Mouse (Mus musculus) lung, embryonic 15.5 days (tissue): ENCODE results near the gene Acsm1. TPM values are rescaled to one million over a fixed set of nuclear protein-coding genes. Genes with fewer than 3 reads are reported as not detected.
"Not testable (repeated sequence)": the region's sequence is repeated elsewhere in the genome, so short reads cannot be mapped to it uniquely, and the experiment has no call there.

ENCODE experiments used
- ATAC-seq: fragments of 200-750 bp; cut with Nextera tagmentation; 2 replicates; pipeline ENCODE4 v1.8.0; 2017; ENCODE audit warnings: moderate number of reproducible peaks, borderline replicate concordance; ENCODE audit not compliant: low FRiP score, low TSS enrichment; ENCODE audit errors: extremely low read depth
- H3K27ac ChIP-seq: fragments of 300-500 bp; sonication (generic); 2 replicates; pipeline ENCODE4 v1.5.1; 2015; ENCODE audit warnings: moderate library complexity, mild to moderate bottlenecking, inconsistent platforms
- H3K27me3 ChIP-seq: fragments of 300-500 bp; sonication (generic); 2 replicates; pipeline ENCODE4 v1.6.1; 2015; ENCODE audit warnings: inconsistent platforms
- H3K36me3 ChIP-seq: fragments of 300-500 bp; sonication (generic); 2 replicates; pipeline ENCODE4 v1.6.1; 2015; ENCODE audit warnings: inconsistent platforms
- H3K4me1 ChIP-seq: fragments of 300-500 bp; sonication (generic); 2 replicates; pipeline ENCODE4 v1.6.1; 2015; ENCODE audit warnings: inconsistent platforms
- H3K4me2 ChIP-seq: fragments of 300-500 bp; sonication (generic); 2 replicates; pipeline ENCODE4 v1.6.1; 2015; ENCODE audit warnings: inconsistent platforms, mild to moderate bottlenecking, moderate library complexity
- H3K4me3 ChIP-seq: fragments of 300-500 bp; sonication (generic); 2 replicates; pipeline ENCODE4 v1.5.1; 2015; ENCODE audit warnings: mild to moderate bottlenecking, inconsistent platforms
- H3K9ac ChIP-seq: fragments of 300-500 bp; sonication (generic); 2 replicates; pipeline ENCODE4 v1.6.1; 2015; ENCODE audit warnings: inconsistent platforms
- H3K9me3 ChIP-seq: fragments of 300-500 bp; sonication (generic); 2 replicates; pipeline ENCODE4 v1.6.1; 2016; ENCODE audit warnings: inconsistent platforms
- WGBS: fragments of 180-500 bp; shearing (Covaris S2); methylation state at CpG from one replicate; pipeline ENCODE4 v1.1.7; 2015; 5-methylcytosine and 5-hydroxymethylcytosine counted together
- polyA plus RNA-seq: library from polyadenylated mRNA; unstranded; fragments of >200 nt; fragmentation: Nextera tagmentation; extraction: Ambion mirVana; gene quantifications from 2 replicates; pipeline ENCODE4 v1.2.1, GENCODE M21; 2015

Acsm1 gene
- 3.5 and 4.0 TPM in 2 replicates for polyA plus RNA-seq

- Histone ChIP-seq H3K27me3 (no peaks in the 10 kb centered on the region), H3K27ac (peak within 1 kb of the TSS; percentile 89), H3K4me1 (0 out of 2 replicates have a peak, but pooled peaks cover 7% of the 10 kb centered on the region), H3K36me3 (no peaks in the 10 kb centered on the region), H3K4me3 (no peak within 1 kb of the TSS), H3K9me3 (no peaks in the 10 kb centered on the region), H3K4me2 (peak within 1 kb of the TSS; percentile 13; the same call in 1 of the 2 replicates), H3K9ac (no peak within 1 kb of the TSS)
- WGBS = 59% methylated on average over 5 of the region's 5 CpGs
- ATAC-seq = no peak
Measured at GRCm38 (mm10) chr7:119606664-119607076, at the start of gene Acsm1. TSS of gene Acsm1 (plus strand) at chr7:119607026.

- H3K36me3 ChIP-seq = no peaks in the 10 kb centered on the region
- H3K9me3 ChIP-seq = no peaks in the 10 kb centered on the region
- H3K9ac ChIP-seq = no peak overlapping the region
- no peaks in the 10 kb centered on the region for H3K4me1 ChIP-seq
- H3K4me3 ChIP-seq = no peak overlapping the region
- H3K4me2 ChIP-seq = no peak overlapping the region
- ATAC-seq = no peak
- WGBS = 70% methylated on average over 3 of the region's 3 CpGs
- no peaks in the 10 kb centered on the region for H3K27me3 ChIP-seq
- no peak overlapping the region for H3K27ac ChIP-seq
Measured at GRCm38 (mm10) chr7:119559789-119560451, 46.9 kb upstream of the Acsm1 start.

GRCm38 (mm10) chr7:119560452-119560835, 46.4 kb upstream of the Acsm1 start:
- no peak for ATAC-seq
- no peaks in the 10 kb centered on the region for H3K4me1 ChIP-seq
- 81% methylated on average over 3 of the region's 3 CpGs for WGBS
- H3K9me3 ChIP-seq = no peaks in the 10 kb centered on the region
- no peak overlapping the region for H3K27ac ChIP-seq
- H3K27me3 ChIP-seq = no peaks in the 10 kb centered on the region
- no peak overlapping the region for H3K9ac ChIP-seq
- no peak overlapping the region for H3K4me2 ChIP-seq
- no peaks in the 10 kb centered on the region for H3K36me3 ChIP-seq
- H3K4me3 ChIP-seq = no peak overlapping the region

- Histone ChIP-seq H3K9me3 (no peaks in the 10 kb centered on the region), H3K4me2 (no peak overlapping the region), H3K36me3 (no peaks in the 10 kb centered on the region), H3K4me1 (no peaks in the 10 kb centered on the region), H3K4me3 (no peak overlapping the region), H3K9ac (no peak overlapping the region), H3K27me3 (no peaks in the 10 kb centered on the region), H3K27ac (no peak overlapping the region)
- ATAC-seq = no peak
- WGBS = 44% methylated on average over 4 of the region's 4 CpGs
Measured at GRCm38 (mm10) chr7:119561441-119561840, 45.4 kb upstream of the Acsm1 start.

GRCm38 (mm10) chr7:119562476-119562875, 44.4 kb upstream of the Acsm1 start:
- 80% methylated on average over 2 of the region's 2 CpGs for WGBS
- not testable (repeated sequence) for H3K36me3 ChIP-seq, H3K4me3 ChIP-seq, H3K27me3 ChIP-seq, ATAC-seq, H3K4me2 ChIP-seq, H3K9me3 ChIP-seq, H3K4me1 ChIP-seq, H3K9ac ChIP-seq, H3K27ac ChIP-seq

GRCm38 (mm10) chr7:119594530-119595107, 12.2 kb upstream of the Acsm1 start:
- 53% methylated on average over 3 of the region's 3 CpGs for WGBS
- H3K36me3 ChIP-seq = no peaks in the 10 kb centered on the region
- no peaks in the 10 kb centered on the region for H3K4me1 ChIP-seq
- H3K27me3 ChIP-seq = no peaks in the 10 kb centered on the region
- no peak overlapping the region for H3K27ac ChIP-seq
- no peaks in the 10 kb centered on the region for H3K9me3 ChIP-seq
- no peak for ATAC-seq
- no peak overlapping the region for H3K4me3 ChIP-seq
- H3K4me2 ChIP-seq = no peak overlapping the region
- no peak overlapping the region for H3K9ac ChIP-seq

- Histone ChIP-seq H3K4me1 (no peaks in the 10 kb centered on the region), H3K9me3 (no peaks in the 10 kb centered on the region), H3K27me3 (no peaks in the 10 kb centered on the region), H3K9ac (no peak overlapping the region), H3K4me3 (no peak overlapping the region), H3K27ac (no peak overlapping the region), H3K36me3 (no peaks in the 10 kb centered on the region), H3K4me2 (no peak overlapping the region)
- no peak for ATAC-seq
- WGBS = 20% methylated on average over 1 of the region's 1 CpGs
Measured at GRCm38 (mm10) chr7:119595306-119595705, 11.5 kb upstream of the Acsm1 start.

- Histone ChIP-seq H3K9me3 (no peaks in the 10 kb centered on the region), H3K27ac (no peak overlapping the region), H3K36me3 (no peaks in the 10 kb centered on the region), H3K4me1 (no peaks in the 10 kb centered on the region), H3K9ac (no peak overlapping the region), H3K27me3 (no peaks in the 10 kb centered on the region), H3K4me3 (no peak overlapping the region), H3K4me2 (no peak overlapping the region)
- no peak for ATAC-seq
- 41% methylated on average over 2 of the region's 2 CpGs for WGBS
Measured at GRCm38 (mm10) chr7:119596536-119596935, 10.3 kb upstream of the Acsm1 start.

GRCm38 (mm10) chr7:119601195-119601953, 5.5 kb upstream of the Acsm1 start:
- no peak overlapping the region for H3K4me2 ChIP-seq
- H3K9ac ChIP-seq = no peak overlapping the region
- no peaks in the 10 kb centered on the region for H3K9me3 ChIP-seq
- no peaks in the 10 kb centered on the region for H3K27me3 ChIP-seq
- 77% methylated on average over 2 of the region's 2 CpGs for WGBS
- no peak overlapping the region for H3K4me3 ChIP-seq
- no peak overlapping the region for H3K27ac ChIP-seq
- H3K36me3 ChIP-seq = no peaks in the 10 kb centered on the region
- ATAC-seq = no peak
- no peaks in the 10 kb centered on the region for H3K4me1 ChIP-seq

GRCm38 (mm10) chr7:119601954-119602317, 4.9 kb upstream of the Acsm1 start:
- no peaks in the 10 kb centered on the region for H3K4me1 ChIP-seq
- H3K4me3 ChIP-seq = no peak overlapping the region
- WGBS = 61% methylated on average over 1 of the region's 1 CpGs
- H3K4me2 ChIP-seq = no peak overlapping the region
- H3K27ac ChIP-seq = no peak overlapping the region
- no peaks in the 10 kb centered on the region for H3K27me3 ChIP-seq
- no peak overlapping the region for H3K9ac ChIP-seq
- ATAC-seq = no peak
- no peaks in the 10 kb centered on the region for H3K36me3 ChIP-seq
- no peaks in the 10 kb centered on the region for H3K9me3 ChIP-seq

- Histone ChIP-seq H3K4me1 (0 out of 2 replicates have a peak, but pooled peaks cover 7% of the 10 kb centered on the region), H3K36me3 (no peaks in the 10 kb centered on the region), H3K27me3 (no peaks in the 10 kb centered on the region), H3K4me3 (no peak overlapping the region), H3K4me2 (no peak overlapping the region), H3K9me3 (no peaks in the 10 kb centered on the region), H3K9ac (no peak overlapping the region), H3K27ac (0 out of 2 replicates have a peak overlapping the region, but pooled peaks have one; percentile 24)
- WGBS = 59% methylated on average over 2 of the region's 2 CpGs
- no peak for ATAC-seq
Measured at GRCm38 (mm10) chr7:119604903-119605483, 1.8 kb upstream of the Acsm1 start.
